Comparison of ENCODE assay signal across 16 mouse cellular contexts in genomic region chr4:43840101-43840500, GRCm38 (mm10).
"Had no signal": no experiment of that assay in that cellular context is flagged by ENCODE, and none has a peak within 500 bp of the region (broad histone marks: within the 10 kb centered on the region; RNA-seq: fewer than 3 reads in every experiment).

Gene Olfr157, minus strand, starts transcription at chr4:43840201.

- DNase-seq: cerebellum, adult 8-10 months; cerebellum, adult 9-10 months; cerebellum, adult 9-11 months; cerebellum, postnatal 10 days; cerebellum, postnatal 14 days; cerebellum, postnatal 25 days; cerebellum, postnatal 36 days; embryo, embryonic 11 days; forebrain, postnatal 0 days; gastrocnemius, adult 2 months; gastrocnemius, postnatal 10 days; gastrocnemius, postnatal 14 days; gastrocnemius, postnatal 25 days; gastrocnemius, postnatal 36 days; heart, adult 18-20 months; heart, adult 2 months had no signal
